Mouse (Mus musculus) E14TG2a.4 (cell line): ENCODE data around the gene Acsm5.

Source experiments
- CTCF ChIP-seq: conservative IDR thresholded peaks from 2 replicates; pipeline ENCODE4 v1.5.1; 2014; ENCODE audit warnings: low read length
- NANOG ChIP-seq: IDR thresholded peaks from 2 replicates; pipeline ENCODE4 v1.6.1; 2014; ENCODE audit warnings: borderline replicate concordance, low read length, mixed read lengths
- POU5F1 ChIP-seq: IDR thresholded peaks from 2 replicates; pipeline ENCODE4 v1.6.1; 2014; ENCODE audit warnings: low read length, borderline replicate concordance

DNA sequence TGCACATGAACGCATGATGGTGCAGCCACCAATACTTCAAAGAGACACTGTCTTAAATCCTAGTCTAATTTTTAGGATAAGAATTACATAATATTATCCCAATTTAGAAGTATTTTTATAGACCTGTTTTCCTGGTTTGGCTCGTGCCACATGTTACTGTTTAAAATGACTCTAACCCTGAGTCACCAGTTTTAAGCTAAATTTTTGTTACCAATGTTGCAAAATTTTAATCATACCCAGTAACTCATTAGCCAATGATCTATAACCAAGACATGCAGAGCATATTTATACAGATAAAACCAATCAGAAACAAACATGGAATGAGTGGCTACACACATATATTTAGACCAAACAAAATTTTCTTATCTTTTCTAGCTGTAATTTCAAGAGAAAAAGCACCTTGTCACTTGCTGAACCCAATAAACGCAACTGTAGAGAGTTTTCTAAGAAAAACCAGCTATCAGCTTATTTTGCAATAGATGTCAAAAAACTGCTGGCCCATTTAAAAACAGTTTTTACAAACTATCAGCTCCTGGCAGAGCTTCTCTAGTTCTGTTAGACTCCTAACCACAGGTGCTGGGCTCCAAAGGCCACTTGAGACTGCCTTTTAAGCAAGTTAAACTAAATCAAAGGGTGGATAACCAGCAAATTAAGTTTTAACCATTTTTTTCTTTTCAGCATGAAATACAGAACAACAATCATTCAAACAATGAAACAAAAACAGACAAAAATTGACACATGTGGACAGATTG is 31.4 kb downstream of the Acsm5 start:
- TF ChIP-seq CTCF (no peak), POU5F1 (no peak), NANOG (no peak)
